ENCODE assay signal across 8 mouse cellular contexts in genomic region chr9:32515894-32516686, GRCm38 (mm10). TPM values are rescaled to one million over a fixed set of nuclear protein-coding genes. Genes with fewer than 3 reads are reported as not detected.
A peak's percentile ranks its signal among the peaks of the same experiment; 100 is the strongest.
DNase-seq lines count a peak whose midpoint lies in the region; ATAC-seq lines count a peak whose summit lies in the region.

No protein-coding gene starts in this region.

- DNase-seq in adrenal gland, postnatal 14 days: peak; percentile 53
- no peak for DNase-seq in adrenal gland, adult 18-20 months (ENCODE audit: low spot score in 2 of 2)
- DNase-seq in spleen, adult 18-20 months: peak; percentile 69 to 71
- no peak for DNase-seq in spleen, adult 12 weeks (ENCODE audit: low spot score)
- DNase-seq in urinary bladder, adult 18-20 months (ENCODE audit: low spot score in 2 of 2): no peak
- no peak for DNase-seq in left cerebral cortex, adult 11 months (ENCODE audit: low spot score)
- no peak for DNase-seq in cerebellum, postnatal 25 days

- peak; percentile 51 for ATAC-seq in megakaryocyte, adult 5-6 weeks (ENCODE audit: poor library complexity, severe bottlenecking)

RNA-seq across cellular contexts. Expression of gene Fli1, which starts 26.6 kb away (rescaled TPM):
- 23.6 and 41.0 TPM in 2 replicates for total RNA-seq in adrenal gland, postnatal 14 days (2021)
- total RNA-seq in adrenal gland, adult 18-20 months (2021): 10 to 100 TPM; 11.0 to 14.6 TPM
- total RNA-seq in megakaryocyte, adult 5-6 weeks (2015): 89.0 and 92.7 TPM in 2 replicates
- 95.8 and 106 TPM in 2 replicates for total RNA-seq in megakaryocyte, adult 5-6 weeks (2017)

Comparison
In these comparisons a context has a peak if more than half of its experiments do, and no peak if none do; other contexts are left out.
1. DNase-seq: peak in adrenal gland, postnatal 14 days (single experiment) and spleen, adult 18-20 months (2 of 2); none in adrenal gland, adult 18-20 months (0 of 2), spleen, adult 12 weeks (single experiment), urinary bladder, adult 18-20 months (0 of 2), left cerebral cortex, adult 11 months (single experiment) and cerebellum, postnatal 25 days (0 of 2).